Mouse (Mus musculus): ENCODE measurements at regions not wholly inside any gene's neighbourhood (a gene's known extent, or its start where the extent isn't known, plus 50 kb on each side); places are given as distances from the start of the nearest gene placed in this dataset.

GRCm38 (mm10) chr16:93458598-93459496 lies 145.0 kb downstream of the Setd4 start:
- DNase-seq (ENCODE audit: low read depth, low spot score) = peak; percentile 53

GRCm38 (mm10) chr16:93458011-93458585 lies 145.8 kb downstream of the Setd4 start:
- no peak for DNase-seq (ENCODE audit: low read depth, low spot score)

GRCm38 (mm10) chr16:93456706-93457425 lies 147.0 kb downstream of the Setd4 start:
- no peak for DNase-seq (ENCODE audit: low read depth, low spot score)

GRCm38 (mm10) chr16:93454080-93454997 lies 149.5 kb downstream of the Setd4 start:
- DNase-seq (ENCODE audit: low read depth, low spot score) = peak; percentile 90

- DNase-seq (ENCODE audit: low read depth, low spot score) = no peak
Measured at GRCm38 (mm10) chr16:93453056-93453455, 150.8 kb downstream of the Setd4 start.

GRCm38 (mm10) chr16:93450896-93451295 lies 153.0 kb downstream of the Setd4 start:
- no peak for DNase-seq (ENCODE audit: low read depth, low spot score)

GRCm38 (mm10) chr16:93449925-93450324 lies 153.9 kb downstream of the Setd4 start:
- DNase-seq (ENCODE audit: low read depth, low spot score) = no peak

- DNase-seq (ENCODE audit: low read depth, low spot score) = no peak
Measured at GRCm38 (mm10) chr16:93448124-93448523, 155.7 kb downstream of the Setd4 start.

GRCm38 (mm10) chr16:93446970-93447369 lies 156.9 kb downstream of the Setd4 start:
- no peak for DNase-seq (ENCODE audit: low read depth, low spot score)

GRCm38 (mm10) chr16:93446206-93446605 lies 157.7 kb downstream of the Setd4 start:
- no peak for DNase-seq (ENCODE audit: low read depth, low spot score)

GRCm38 (mm10) chr16:93442837-93443236 lies 161.0 kb downstream of the Setd4 start:
- no peak for DNase-seq (ENCODE audit: low read depth, low spot score)

- DNase-seq (ENCODE audit: low read depth, low spot score) = peak; percentile 43
Measured at GRCm38 (mm10) chr16:93437608-93438425, 166.0 kb downstream of the Setd4 start.

GRCm38 (mm10) chr16:93436732-93437131 lies 167.1 kb downstream of the Setd4 start:
- DNase-seq (ENCODE audit: low read depth, low spot score) = peak; percentile 50

- no peak for DNase-seq (ENCODE audit: low read depth, low spot score)
Measured at GRCm38 (mm10) chr16:93431316-93431715, 172.5 kb downstream of the Setd4 start.

GRCm38 (mm10) chr16:93429324-93429781 lies 174.5 kb downstream of the Setd4 start:
- DNase-seq (ENCODE audit: low read depth, low spot score) = peak; percentile 25

- DNase-seq (ENCODE audit: low read depth, low spot score) = no peak
Measured at GRCm38 (mm10) chr16:93427264-93427663, 176.6 kb downstream of the Setd4 start.

- no peak for DNase-seq (ENCODE audit: low read depth, low spot score)
Measured at GRCm38 (mm10) chr16:93425731-93426130, 178.1 kb downstream of the Setd4 start.

- no peak for DNase-seq (ENCODE audit: low read depth, low spot score)
Measured at GRCm38 (mm10) chr16:93423174-93423573, 180.7 kb downstream of the Setd4 start.

GRCm38 (mm10) chr16:93422221-93422620 lies 181.6 kb downstream of the Setd4 start:
- no peak for DNase-seq (ENCODE audit: low read depth, low spot score)

- peak; percentile 45 for DNase-seq (ENCODE audit: low read depth, low spot score)
Measured at GRCm38 (mm10) chr16:93418246-93418645, 185.6 kb downstream of the Setd4 start.

Data from brain, adult 2 months (tissue).